Mouse (Mus musculus) MEL (cell line): ENCODE measurements around the gene Snw1.

Source experiments
- CTCF ChIP-seq, 3 experiments: IDR thresholded peaks in 2 of 3; conservative IDR thresholded peaks in 1 of 3; 2 replicates each; pipeline ENCODE4 v1.5.1; 2011 to 2012; ENCODE audit warnings: low read length in 3 of 3, low read depth in 2 of 3, mild to moderate bottlenecking in 2 of 3, improper control_type of control experiment in 1 of 3, inconsistent platforms in 1 of 3, mixed read lengths in 1 of 3, moderate library complexity in 1 of 3; ENCODE audit not compliant: control insufficient read depth in 1 of 3, insufficient read depth in 1 of 3, poor library complexity in 1 of 3, severe bottlenecking in 1 of 3
- GATA1 ChIP-seq: IDR thresholded peaks from 2 replicates; pipeline ENCODE4 v1.6.1; 2011; ENCODE audit warnings: low read depth, low read length, improper control_type of control experiment
- KAT2A ChIP-seq: conservative IDR thresholded peaks from 2 replicates; pipeline ENCODE4 v1.6.1; 2012; ENCODE audit warnings: low read depth, low read length, improper control_type of control experiment, inconsistent platforms
- MAX ChIP-seq: IDR thresholded peaks from 2 replicates; pipeline ENCODE4 v1.6.1; 2011; ENCODE audit warnings: low read length, improper control_type of control experiment
- MYB ChIP-seq: IDR thresholded peaks from 2 replicates; pipeline ENCODE4 v1.6.1; 2011; ENCODE audit warnings: mild to moderate bottlenecking, low read depth, low read length, improper control_type of control experiment
- NRF1 ChIP-seq: IDR thresholded peaks from 2 replicates; pipeline ENCODE4 v1.6.1; 2014; ENCODE audit warnings: low read depth, mild to moderate bottlenecking, inconsistent platforms, low read length, improper control_type of control experiment, moderate library complexity; ENCODE audit not compliant: poor library complexity, insufficient read depth, severe bottlenecking
- POLR2A ChIP-seq, 2 experiments: IDR thresholded peaks; 2 replicates each; pipeline ENCODE4 v1.6.1; 2011 to 2012; ENCODE audit warnings: low read length in 2 of 2, mild to moderate bottlenecking in 2 of 2, control low read depth in 1 of 2, improper control_type of control experiment in 1 of 2, low read depth in 1 of 2, moderate library complexity in 1 of 2; ENCODE audit not compliant: control insufficient read depth in 1 of 2, insufficient read depth in 1 of 2, poor library complexity in 1 of 2
- RAD21 ChIP-seq: IDR thresholded peaks from 2 replicates; pipeline ENCODE4 v1.6.1; 2011; ENCODE audit warnings: mild to moderate bottlenecking, low read depth, low read length, improper control_type of control experiment
- SMC3 ChIP-seq: IDR thresholded peaks from 2 replicates; pipeline ENCODE4 v1.6.1; 2011; ENCODE audit warnings: low read depth, low read length, improper control_type of control experiment
- TAL1 ChIP-seq: IDR thresholded peaks from 2 replicates; pipeline ENCODE4 v1.6.1; 2012; ENCODE audit warnings: mild to moderate bottlenecking, inconsistent platforms, low read length, moderate library complexity, mixed read lengths
- TCF12 ChIP-seq: IDR thresholded peaks from 2 replicates; pipeline ENCODE4 v1.6.1; 2014; ENCODE audit warnings: low read depth, mild to moderate bottlenecking, inconsistent platforms, low read length, improper control_type of control experiment, moderate library complexity

- TF ChIP-seq GATA1 = no peak
- no peak for TF ChIP-seq POLR2A (IDR thresholded peaks at IDR 0.05; ENCODE audit: control insufficient read depth in 1 of 2, insufficient read depth in 1 of 2, low read depth in 1 of 2, low read length in 2 of 2, poor library complexity in 1 of 2)
- no peak for TF ChIP-seq CTCF (IDR thresholded peaks at IDR 0.05 in 2 of 3, conservative IDR thresholded peaks at IDR 0.05 in 1 of 3; ENCODE audit: control insufficient read depth in 1 of 3, insufficient read depth in 1 of 3, low read depth in 2 of 3, low read length in 3 of 3, poor library complexity in 1 of 3, severe bottlenecking in 1 of 3)
- TF ChIP-seq SMC3 = no peak
- TF ChIP-seq MYB = no peak
- TF ChIP-seq TAL1 = no peak
- no peak for TF ChIP-seq MAX
- TF ChIP-seq RAD21 = no peak
- TF ChIP-seq TCF12 = no peak
- no peak for TF ChIP-seq KAT2A
- TF ChIP-seq NRF1 = no peak
Measured at GRCm38 (mm10) chr12:87428885-87429284, 43.2 kb downstream of the Snw1 start.
